Mouse (Mus musculus) cerebellum, postnatal 14 days (tissue): ENCODE data around the gene Ino80e.

Experiments used
- DNase-seq, 2 experiments: peaks; one replicate each; pipeline ENCODE4 v3.0.0; 2021; ENCODE audit warnings: mixed read lengths in 2 of 2

Ino80e gene

DNA sequence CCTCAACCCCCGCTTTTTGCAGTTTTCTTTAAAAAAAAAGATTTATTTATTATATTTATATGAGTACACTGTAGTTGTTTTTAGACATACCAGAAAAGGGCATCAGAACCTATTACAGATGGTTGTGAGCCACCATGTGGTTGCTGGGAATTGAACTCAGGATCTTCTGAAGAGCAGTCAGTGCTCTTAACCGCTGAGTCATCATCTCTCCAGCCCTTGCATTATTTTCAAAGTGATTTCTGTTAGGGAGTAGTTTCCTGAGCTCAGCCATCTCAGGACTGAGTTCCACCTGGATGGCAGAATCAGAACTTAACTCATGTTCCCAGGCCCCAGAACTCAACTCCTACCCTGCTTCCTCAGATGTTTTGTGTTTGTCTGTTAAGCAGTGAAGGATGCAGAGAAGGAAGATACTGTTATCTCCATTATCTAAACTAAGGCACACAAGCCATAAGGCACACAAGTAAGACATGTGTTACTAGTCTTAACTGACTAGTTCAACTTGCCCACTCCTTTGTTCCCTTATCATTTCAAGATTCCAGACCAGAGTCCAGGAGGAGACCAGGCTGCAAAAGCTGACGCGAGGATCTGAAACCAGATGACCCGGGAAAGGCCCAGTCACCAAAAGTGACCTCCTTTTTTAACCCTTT is 52.3 kb downstream of the Ino80e start:
- DNase-seq: no peak

DNA sequence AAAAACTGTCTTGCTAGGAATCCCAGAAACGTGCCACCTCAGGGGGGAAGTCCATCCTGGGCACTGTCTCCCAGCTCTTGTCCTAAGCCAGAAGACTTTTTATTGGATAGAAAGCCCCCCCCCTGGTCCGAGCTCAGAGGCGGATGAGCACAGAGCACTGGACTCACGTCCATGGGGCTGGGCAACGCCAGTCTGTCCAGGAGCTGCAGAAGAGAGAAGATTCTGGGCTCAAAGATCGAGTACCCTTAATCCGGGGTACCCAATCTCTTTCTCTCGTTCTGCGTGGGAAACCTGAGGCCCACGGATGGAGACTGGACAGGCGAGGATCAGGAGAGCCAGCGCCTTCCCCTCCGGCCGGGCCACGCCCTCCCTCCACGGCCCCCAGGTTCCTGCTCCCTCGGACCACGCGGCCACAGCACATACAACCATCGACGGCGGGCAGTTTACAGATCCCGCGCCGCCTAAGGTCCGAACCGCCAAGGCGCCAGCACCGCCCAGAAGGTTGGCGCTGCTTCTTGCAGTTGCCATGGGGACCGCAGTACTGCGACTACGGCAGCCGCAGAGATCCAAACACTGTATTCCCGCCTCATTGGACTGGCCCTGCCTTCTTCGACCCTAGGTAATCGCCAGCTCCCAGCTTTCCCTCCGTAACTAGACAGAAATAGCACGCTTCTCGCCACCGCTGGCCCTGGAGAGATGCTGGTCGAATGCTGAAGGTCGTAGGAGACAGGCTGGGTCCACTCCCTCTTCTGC is 53.3 kb downstream of the Ino80e start:
- DNase-seq: peak; percentile 89 to 91

DNA sequence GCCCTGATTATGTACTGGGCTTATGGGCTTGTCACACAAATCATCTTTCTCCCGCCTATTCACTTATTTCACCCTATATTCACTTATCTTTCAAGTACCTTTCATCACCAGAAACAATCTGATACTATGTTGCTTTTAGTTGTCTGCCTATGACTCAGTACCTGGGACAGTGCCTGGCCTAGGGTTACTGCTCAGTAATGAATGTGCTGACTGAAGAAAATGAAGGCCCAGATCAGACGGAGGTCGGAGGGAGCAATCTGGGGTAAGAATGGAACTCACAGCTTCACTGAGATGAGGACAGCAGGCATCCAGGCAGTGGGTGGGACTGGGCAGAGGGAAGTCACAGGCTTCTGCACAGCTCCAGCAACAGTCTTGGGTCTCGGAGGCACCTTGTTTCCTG is 54.8 kb downstream of the Ino80e start:
- no peak for DNase-seq

DNA sequence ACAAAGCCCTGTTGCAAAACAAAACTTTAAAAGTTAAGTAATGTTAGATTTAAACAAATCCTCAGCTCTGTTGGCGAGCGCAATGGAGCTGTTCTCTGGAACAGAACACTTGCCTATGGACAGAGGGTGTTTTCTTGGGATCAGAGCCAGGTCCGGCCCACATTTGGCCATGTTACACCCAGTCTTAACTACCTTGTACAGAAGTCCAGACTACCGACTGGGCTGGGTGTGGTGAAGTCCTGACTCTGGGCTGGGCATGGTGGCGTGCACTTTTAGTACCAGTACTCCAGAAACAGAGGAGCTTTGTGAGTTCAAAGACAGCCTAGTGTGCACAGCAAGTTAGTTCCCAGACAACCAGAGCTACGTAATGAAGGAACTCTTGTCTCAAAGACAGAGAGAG is 55.2 kb downstream of the Ino80e start:
- no peak for DNase-seq

DNA sequence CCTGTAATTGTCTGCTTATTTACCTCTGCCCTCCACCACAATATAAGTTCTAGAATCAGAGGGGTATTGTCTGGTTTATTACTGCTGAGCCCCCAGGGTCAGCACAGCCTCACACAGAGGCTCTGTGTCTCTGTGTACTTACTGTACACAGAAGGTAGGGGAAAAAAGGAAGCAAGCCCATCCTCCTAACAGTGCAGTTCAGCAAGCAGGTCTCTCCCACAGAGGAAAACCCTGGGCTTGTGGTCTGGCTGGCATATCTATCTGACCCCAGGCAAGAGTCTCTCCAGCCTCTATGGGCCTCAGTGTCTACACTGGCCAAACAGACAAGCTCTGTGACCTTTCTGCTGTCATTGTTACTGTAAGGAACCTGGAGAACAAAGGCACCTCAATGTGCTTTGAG is 58.4 kb downstream of the Ino80e start:
- DNase-seq: no peak

DNA sequence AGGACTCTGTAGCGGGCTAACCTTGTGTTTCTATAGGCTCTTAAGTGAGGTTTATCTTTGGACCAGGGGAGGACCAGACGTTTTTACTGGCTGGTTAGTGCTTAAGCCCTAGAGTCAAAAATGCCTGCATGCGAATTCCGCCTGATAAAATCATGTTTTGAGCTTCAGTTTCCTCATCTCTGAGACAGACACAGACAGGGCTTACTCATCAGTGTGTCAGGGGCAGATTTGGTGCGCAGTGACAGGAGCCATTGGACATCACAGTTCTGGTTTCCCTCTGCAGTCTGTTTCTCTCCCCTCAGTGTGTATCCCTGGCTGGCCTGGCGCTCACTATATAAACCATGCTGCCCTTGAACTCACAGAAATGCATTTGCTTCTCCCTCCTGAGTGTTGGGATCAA is 59.0 kb downstream of the Ino80e start:
- DNase-seq: no peak

DNA sequence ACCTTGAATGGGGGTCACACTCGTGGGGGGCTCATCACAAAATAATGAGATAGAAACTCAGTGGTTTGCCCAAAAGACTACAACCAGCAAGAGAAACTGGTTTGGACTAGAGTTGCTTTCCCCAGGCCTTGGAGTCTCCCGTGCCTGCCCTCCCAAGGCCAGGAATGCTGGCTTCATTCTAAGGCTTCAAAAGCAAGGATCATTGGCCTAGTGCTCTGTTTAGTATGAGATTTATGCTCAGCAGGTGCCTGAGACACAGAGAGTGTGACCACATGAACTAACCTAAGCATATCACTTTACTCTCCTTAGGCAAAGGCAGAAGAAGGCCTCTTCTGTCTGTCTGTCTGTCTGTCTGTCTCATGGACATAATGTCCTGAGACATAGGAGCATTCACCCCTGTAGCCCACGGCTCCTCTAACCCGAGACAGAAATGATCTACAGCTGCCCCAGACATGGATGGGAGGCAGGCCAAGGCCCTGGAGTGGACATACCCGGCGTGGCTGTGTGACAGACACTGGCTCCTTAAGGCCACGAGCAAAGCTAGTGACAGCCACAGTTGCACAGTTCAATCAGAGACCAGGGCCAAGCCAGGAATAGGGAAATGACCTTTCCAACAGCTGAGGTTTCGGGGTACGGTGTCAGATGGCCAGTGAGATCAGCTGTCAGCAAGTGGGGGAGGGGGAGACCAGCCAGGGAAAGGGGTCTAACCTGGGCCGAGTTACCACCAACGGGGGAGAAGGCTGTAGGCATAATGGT is 59.9 kb downstream of the Ino80e start:
- no peak for DNase-seq

DNA sequence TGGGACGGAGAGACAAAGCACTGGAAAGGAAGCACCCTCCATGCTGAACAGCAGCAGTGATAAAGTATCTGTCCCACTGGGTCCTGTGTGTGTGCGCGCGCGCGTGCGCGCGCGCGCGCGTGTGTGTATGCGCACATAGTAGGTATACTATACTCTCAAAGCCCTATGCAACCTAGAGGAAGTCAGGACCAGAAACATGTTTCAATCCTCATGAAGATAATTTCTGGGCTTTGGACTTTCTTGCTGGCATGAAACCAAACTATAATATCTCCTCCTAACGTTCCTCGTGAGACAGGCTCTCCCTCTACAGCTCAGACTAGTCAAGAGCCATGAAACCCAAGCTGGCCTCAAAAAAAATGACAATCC is 61.1 kb downstream of the Ino80e start:
- DNase-seq: no peak
